Mouse (Mus musculus) olfactory bulb, adult 2 months (tissue): Measurements from ENCODE around the gene Prune1. TPM values are rescaled to one million over a fixed set of nuclear protein-coding genes. Genes with fewer than 3 reads are reported as not detected.

Experiments used
- H3K27ac ChIP-seq: fragments of 200-500 bp; 2 replicates; pipeline ENCODE4 v1.5.1; 2012; ENCODE audit warnings: low read depth, low read length; ENCODE audit not compliant: insufficient read depth
- H3K4me1 ChIP-seq: fragments of 200-500 bp; 2 replicates; pipeline ENCODE4 v1.6.1; 2012; ENCODE audit warnings: low read length; ENCODE audit not compliant: control insufficient read depth, insufficient read depth
- H3K4me3 ChIP-seq: fragments of 200-500 bp; 2 replicates; pipeline ENCODE4 v1.5.1; 2012; ENCODE audit warnings: mild to moderate bottlenecking, low read depth, low read length, moderate library complexity; ENCODE audit not compliant: insufficient read depth
- CTCF ChIP-seq: fragments of 200-500 bp; IDR thresholded peaks from 2 replicates; pipeline ENCODE4 v1.5.1; 2012; ENCODE audit warnings: low read depth, mild to moderate bottlenecking, low read length, moderate library complexity; ENCODE audit not compliant: insufficient read depth
- POLR2A ChIP-seq: fragments of 200-500 bp; IDR thresholded peaks from 2 replicates; pipeline ENCODE4 v1.6.1; 2012; ENCODE audit warnings: mild to moderate bottlenecking, low read depth, low read length, moderate library complexity; ENCODE audit not compliant: insufficient read depth
- WGBS: fragments of 180-500 bp; shearing (Covaris S2); methylation state at CpG from one replicate; pipeline ENCODE4 v1.1.7; 2018; 5-methylcytosine and 5-hydroxymethylcytosine counted together
- polyA plus RNA-seq: library from polyadenylated mRNA; stranded (reverse); fragments of >200 nt; gene quantifications from 2 replicates; pipeline ENCODE4 v1.2.4, GENCODE M21; 2012; ENCODE audit warnings: low replicate concordance; ENCODE audit not compliant: missing spikeins, insufficient read depth, insufficient read length

The Prune1 gene
- polyA plus RNA-seq, 1 experiment: not detected

DNA sequence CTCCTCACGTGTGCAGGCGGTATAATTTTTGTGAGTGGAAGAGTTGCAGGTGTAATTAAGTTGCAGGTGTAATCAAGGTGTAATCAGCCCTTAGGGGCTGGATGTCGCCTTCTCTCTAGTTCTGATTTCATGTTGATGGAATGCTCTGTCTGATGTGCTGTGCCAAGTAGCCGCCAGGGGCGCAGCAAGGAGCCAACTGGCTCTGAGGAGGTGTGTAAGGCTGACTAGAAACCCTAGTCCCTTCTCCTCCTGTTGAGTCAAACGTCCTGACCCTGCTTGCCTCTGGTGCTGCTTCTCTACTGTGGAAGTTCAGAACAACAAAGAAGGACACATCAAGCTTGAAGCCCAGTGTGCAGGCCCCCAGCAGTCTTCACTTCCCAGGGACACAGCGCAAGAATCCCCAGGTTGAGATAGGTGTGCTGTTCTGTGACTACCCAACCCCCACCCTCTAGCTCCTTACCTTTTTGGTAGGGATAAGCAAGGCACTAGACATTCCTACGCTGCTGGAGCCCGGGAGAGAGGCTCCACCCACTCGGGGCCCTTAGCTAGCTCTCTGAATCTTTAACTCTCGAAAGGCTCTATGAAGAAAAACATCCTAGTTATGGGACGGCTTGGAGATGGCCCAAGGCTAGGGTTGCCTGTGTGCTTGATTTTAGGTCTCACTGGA, 35.7 kb upstream of the Prune1 start:
- Histone ChIP-seq H3K4me3 (no peak overlapping the region), H3K27ac (no peak overlapping the region), H3K4me1 (peaks cover 18% of the 10 kb centered on the region)
- WGBS: 22% methylated on average over 12 of the region's 12 CpGs
- TF ChIP-seq CTCF: no peak
- no peak for TF ChIP-seq POLR2A

DNA sequence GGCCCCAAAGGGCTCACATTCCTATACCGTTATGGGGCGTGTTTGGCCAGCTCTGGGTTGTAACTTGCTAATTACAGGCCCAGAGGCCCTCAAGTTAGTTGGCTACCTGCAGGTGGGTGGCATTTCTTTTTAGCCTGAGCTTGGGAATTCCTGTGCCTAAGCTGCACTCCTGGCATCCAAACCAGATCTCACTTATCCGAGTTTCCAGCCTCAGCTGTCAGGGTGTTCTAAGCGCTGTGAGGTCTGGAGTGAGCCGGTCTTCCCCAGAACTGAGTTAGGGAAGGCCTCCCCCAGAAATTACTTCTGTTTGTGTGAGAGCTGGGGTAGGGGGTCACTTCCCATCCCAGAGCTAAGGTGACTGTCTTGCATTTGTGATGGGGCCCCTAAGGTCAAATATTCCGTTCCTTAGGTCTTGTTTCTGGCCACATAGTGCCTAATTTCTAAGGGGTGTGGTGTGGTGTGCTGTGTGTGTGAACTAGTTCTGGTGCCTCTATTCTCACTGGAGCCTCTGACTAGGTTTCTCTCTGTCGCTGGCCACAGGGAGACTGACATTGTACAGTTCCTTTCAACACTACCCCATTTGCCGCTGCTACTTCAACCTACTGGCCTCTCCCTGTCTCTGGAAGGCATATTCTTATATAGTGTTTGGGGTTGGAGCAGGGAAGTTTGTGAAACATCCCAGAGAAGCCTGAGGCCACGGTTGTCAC, 34.1 kb upstream of the Prune1 start:
- Histone ChIP-seq H3K4me1 (peaks cover 18% of the 10 kb centered on the region), H3K4me3 (peak overlapping the region; percentile 84), H3K27ac (peak overlapping the region; percentile 10)
- no peak for TF ChIP-seq POLR2A
- no peak for TF ChIP-seq CTCF
- 16% methylated on average over 9 of the region's 9 CpGs for WGBS

- H3K4me3 ChIP-seq: peak overlapping the region; percentile 84
- H3K27ac ChIP-seq: peak overlapping the region; percentile 32
- 1% methylated on average over 70 of the region's 71 CpGs for WGBS
- peaks cover 18% of the 10 kb centered on the region for H3K4me1 ChIP-seq
- TF ChIP-seq POLR2A (no peak; the same call in 1 of the 2 replicates), CTCF (peak; percentile 44; the same call in 1 of the 2 replicates)
Measured at GRCm38 (mm10) chr3:95315094-95315843, 33.4 kb upstream of the Prune1 start.

DNA sequence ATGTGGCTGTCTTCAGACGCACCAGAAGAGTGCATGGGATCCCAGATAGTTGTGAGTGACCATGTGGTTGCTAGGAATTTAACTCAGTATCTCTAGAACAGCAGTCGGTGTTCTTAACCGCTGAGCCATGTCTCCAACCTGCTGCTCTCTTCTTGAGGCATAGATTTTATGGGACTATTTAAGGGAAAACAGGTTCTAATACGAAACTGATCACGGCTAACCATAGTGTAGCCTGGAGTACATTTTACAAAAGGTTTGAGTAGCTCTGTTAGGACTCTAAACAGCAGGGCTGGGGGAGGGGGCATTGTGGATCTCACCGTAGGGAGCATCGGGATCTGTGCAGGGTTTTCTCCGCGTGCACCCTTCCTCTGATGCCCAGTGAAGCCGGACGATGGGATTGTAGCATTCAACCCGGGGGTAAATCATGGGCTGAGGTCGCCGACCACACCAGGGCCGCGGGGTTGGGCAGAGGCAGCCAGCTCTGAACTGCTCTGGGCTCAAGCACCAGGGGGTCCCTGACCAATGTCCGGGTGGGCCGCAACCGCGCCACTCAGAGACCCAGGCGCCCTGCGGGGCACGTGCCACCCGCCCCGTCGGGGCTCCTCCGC, 32.7 kb upstream of the Prune1 start, which contains the start of gene Cers2:
Gene Cers2 (plus strand): TSS at position 306 of the 608 bp plus-strand sequence.
- no peak; the same call in 1 of the 2 replicates for TF ChIP-seq POLR2A
- no peak for TF ChIP-seq CTCF
- peak within 1 kb of the TSS; percentile 84 for H3K4me3 ChIP-seq
- H3K4me1 ChIP-seq: peaks cover 18% of the 10 kb centered on the region
- peak within 1 kb of the TSS; percentile 32 for H3K27ac ChIP-seq
- 4% methylated on average over 27 of the region's 27 CpGs for WGBS

- no peak for TF ChIP-seq POLR2A
- no peak for TF ChIP-seq CTCF
- H3K4me3 ChIP-seq: no peak overlapping the region
- no peak overlapping the region for H3K27ac ChIP-seq
- 76% methylated on average over 6 of the region's 6 CpGs for WGBS
- H3K4me1 ChIP-seq: peaks cover 18% of the 10 kb centered on the region
Measured at GRCm38 (mm10) chr3:95314075-95314474, 32.2 kb upstream of the Prune1 start.

GRCm38 (mm10) chr3:95313476-95313875, 31.6 kb upstream of the Prune1 start:
- 64% methylated on average over 7 of the region's 7 CpGs for WGBS
- TF ChIP-seq CTCF: no peak
- Histone ChIP-seq H3K4me1 (peaks cover 15% of the 10 kb centered on the region), H3K4me3 (no peak overlapping the region), H3K27ac (no peak overlapping the region)

GRCm38 (mm10) chr3:95312623-95313022, 30.7 kb upstream of the Prune1 start:
- no peak overlapping the region for H3K4me3 ChIP-seq
- WGBS: 85% methylated on average over 6 of the region's 6 CpGs
- H3K27ac ChIP-seq: no peak overlapping the region
- H3K4me1 ChIP-seq: peaks cover 13% of the 10 kb centered on the region
- TF ChIP-seq CTCF (no peak), POLR2A (no peak)

DNA sequence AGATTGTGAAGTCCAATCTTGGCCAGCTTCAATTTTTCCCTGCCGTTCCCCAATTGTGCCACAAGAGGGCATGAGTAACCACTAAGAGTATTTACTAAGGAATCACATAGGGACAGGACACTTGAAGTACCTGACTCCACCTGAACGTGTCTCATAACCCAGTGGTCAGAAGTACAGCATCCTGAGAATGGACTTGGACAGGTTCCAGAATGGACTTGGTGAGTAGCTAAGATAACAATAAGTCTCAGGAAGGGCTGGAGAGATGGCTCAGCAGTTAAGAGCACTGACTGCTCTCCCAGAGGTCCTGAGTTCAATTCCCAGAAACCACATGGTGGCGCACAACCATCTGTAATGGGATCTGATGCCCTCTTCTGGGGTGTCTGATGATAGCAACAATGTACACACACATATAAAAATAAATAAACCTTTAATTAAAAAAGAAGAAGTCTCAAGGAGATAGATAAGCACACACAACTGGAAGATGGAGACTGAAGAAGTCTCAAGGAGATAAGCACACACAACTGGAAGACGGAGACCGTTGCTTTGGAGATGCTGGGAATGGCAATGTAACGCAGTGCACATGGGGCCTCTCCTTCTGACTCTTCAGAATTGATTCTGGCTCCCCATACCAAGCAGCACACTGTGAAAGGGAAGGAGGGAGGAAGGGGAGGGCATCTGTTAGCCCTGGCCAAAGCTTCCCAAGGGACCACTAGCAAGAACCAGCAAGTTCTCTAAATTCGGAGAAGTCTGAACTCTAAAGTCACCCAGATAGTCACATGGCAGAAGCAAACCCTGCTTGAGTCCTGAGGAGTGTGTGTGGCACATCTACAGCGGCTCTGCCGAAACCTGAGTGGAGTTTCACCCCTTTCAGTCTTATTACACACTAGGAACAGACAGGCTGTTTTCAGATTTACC, 29.3 kb upstream of the Prune1 start:
- TF ChIP-seq CTCF: no peak
- no peak for TF ChIP-seq POLR2A
- 67% methylated on average over 9 of the region's 9 CpGs for WGBS
- H3K4me3 ChIP-seq: no peak overlapping the region
- peaks cover 8% of the 10 kb centered on the region for H3K4me1 ChIP-seq
- no peak overlapping the region for H3K27ac ChIP-seq
